Mouse (Mus musculus) spleen, postnatal 4 days (tissue): Measurements from ENCODE around the gene Trim47.
A peak's percentile ranks its signal among the peaks of the same experiment; 100 is the strongest.

ENCODE experiments used
- DNase-seq, 2 experiments: peaks; one replicate each; pipeline ENCODE4 v3.0.0; 2022; ENCODE audit warnings: low spot score in 2 of 2

Gene Trim47

GRCm38 (mm10) chr11:116127156-116127980 lies at the start of gene Trim47:
Trim47 (minus strand) TSS chr11:116127210.
- peak in 1 of 2 experiments; percentile 68 for DNase-seq

GRCm38 (mm10) chr11:116176010-116176409 lies 49.0 kb upstream of the Trim47 start:
- DNase-seq = no peak

GRCm38 (mm10) chr11:116174775-116175448 lies 47.9 kb upstream of the Trim47 start:
- no peak for DNase-seq

- DNase-seq = no peak
Observed at GRCm38 (mm10) chr11:116171959-116172358, 44.9 kb upstream of the Trim47 start.

GRCm38 (mm10) chr11:116170003-116170800 lies 43.2 kb upstream of the Trim47 start:
- no peak for DNase-seq

- DNase-seq = no peak
Observed at GRCm38 (mm10) chr11:116169214-116169613, 42.2 kb upstream of the Trim47 start.

GRCm38 (mm10) chr11:116167884-116168439 lies 41.0 kb upstream of the Trim47 start, which contains the start of gene Fbf1:
Fbf1 (minus strand) TSS chr11:116168166.
- DNase-seq = peak; percentile 90 to 94

GRCm38 (mm10) chr11:116167232-116167631 lies 40.2 kb upstream of the Trim47 start:
- no peak for DNase-seq

- DNase-seq = no peak
Observed at GRCm38 (mm10) chr11:116163002-116163401, 36.0 kb upstream of the Trim47 start.

GRCm38 (mm10) chr11:116162146-116162545 lies 35.1 kb upstream of the Trim47 start:
- no peak for DNase-seq

- no peak for DNase-seq
Observed at GRCm38 (mm10) chr11:116161312-116161711, 34.3 kb upstream of the Trim47 start.

- DNase-seq = peak; percentile 60 to 70
Observed at GRCm38 (mm10) chr11:116150960-116151359, 23.9 kb upstream of the Trim47 start.

- DNase-seq = no peak
Observed at GRCm38 (mm10) chr11:116149341-116149740, 22.3 kb upstream of the Trim47 start.

- DNase-seq = no peak
Observed at GRCm38 (mm10) chr11:116148761-116149221, 21.8 kb upstream of the Trim47 start.

- DNase-seq = no peak
Observed at GRCm38 (mm10) chr11:116146294-116146985, 19.4 kb upstream of the Trim47 start.

- no peak for DNase-seq
Observed at GRCm38 (mm10) chr11:116145481-116146293, 18.7 kb upstream of the Trim47 start.

GRCm38 (mm10) chr11:116143468-116143867 lies 16.5 kb upstream of the Trim47 start:
- DNase-seq = no peak

GRCm38 (mm10) chr11:116142211-116142991 lies 15.4 kb upstream of the Trim47 start:
- peak; percentile 78 to 81 for DNase-seq

GRCm38 (mm10) chr11:116138468-116139138 lies 11.6 kb upstream of the Trim47 start, which contains the start of gene Mrpl38:
Mrpl38 (minus strand) TSS chr11:116138868.
- peak; percentile 85 to 95 for DNase-seq
